Mouse (Mus musculus): Measurements from ENCODE around the gene Slx1b. TPM values are rescaled to one million over a fixed set of nuclear protein-coding genes. Genes with fewer than 3 reads are reported as not detected.
"Not testable (repeated sequence)": the region's sequence is repeated elsewhere in the genome, so short reads cannot be mapped to it uniquely, and the experiment has no call there.

The Slx1b gene
- polyA plus RNA-seq (2012; rRNA removed), result 34.3 and 34.5 TPM in 2 replicates

DNA sequence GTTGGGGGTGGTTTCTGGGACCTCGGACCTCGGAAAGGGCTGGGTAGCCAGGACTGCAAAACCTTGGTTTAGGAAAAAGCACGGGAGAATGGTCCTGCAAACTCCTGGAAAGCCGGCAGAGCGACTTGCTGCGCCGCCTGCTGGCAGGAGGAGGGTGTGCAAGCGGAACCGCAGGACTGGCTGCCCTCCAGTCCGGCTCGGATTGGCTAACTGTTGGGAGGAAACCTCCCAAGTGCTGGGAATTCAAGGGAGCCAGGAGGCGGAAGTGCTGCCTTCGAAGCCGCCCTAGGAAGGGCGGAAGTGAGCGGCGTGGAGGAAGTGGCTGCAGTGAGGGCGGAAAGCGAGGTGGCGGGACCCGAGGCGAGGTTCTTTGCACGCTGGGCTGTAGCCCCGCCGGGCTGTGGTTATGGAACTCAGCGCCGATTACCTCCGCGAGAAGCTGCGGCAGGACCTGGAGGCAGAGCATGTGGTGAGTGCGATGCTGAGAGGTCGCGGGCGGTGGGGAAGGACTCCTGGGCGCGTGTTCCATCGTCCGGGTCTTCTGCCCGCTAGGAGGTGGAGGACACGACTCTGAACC is at the start of gene Slx1b:
Gene Slx1b (minus strand): TSS at position 154 of the 577 bp plus-strand sequence.
- peak; percentile 91 to 97 for DNase-seq (ENCODE audit: extremely low spot score in 1 of 2, low spot score in 1 of 2)

DNA sequence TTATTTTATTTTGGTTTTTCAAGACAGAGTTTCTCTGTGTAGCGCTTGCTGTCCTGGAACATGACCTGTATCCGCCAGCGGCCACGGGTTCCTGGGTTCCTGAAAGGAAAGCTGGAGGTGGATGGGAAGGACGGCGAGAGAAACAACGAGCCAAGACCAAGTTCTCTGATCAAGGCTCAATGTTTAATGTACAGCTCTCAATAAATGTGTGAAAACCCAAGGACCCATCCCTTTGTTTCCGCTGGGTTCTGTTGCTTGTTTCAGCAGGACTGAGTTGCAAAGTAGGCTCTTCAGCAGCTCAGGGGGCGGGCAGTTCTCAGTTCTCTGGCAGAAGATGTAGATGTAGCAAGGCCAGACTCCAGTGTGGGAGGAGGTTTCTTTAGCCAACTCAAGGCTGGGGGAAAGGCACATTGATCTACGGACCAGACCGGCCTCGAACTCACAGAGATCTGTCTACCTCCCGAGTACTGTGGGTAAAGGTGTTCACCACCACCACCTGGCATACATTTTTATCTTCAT is 46.4 kb upstream of the Slx1b start:
- no peak for DNase-seq (ENCODE audit: extremely low spot score in 1 of 2, low spot score in 1 of 2)

DNA sequence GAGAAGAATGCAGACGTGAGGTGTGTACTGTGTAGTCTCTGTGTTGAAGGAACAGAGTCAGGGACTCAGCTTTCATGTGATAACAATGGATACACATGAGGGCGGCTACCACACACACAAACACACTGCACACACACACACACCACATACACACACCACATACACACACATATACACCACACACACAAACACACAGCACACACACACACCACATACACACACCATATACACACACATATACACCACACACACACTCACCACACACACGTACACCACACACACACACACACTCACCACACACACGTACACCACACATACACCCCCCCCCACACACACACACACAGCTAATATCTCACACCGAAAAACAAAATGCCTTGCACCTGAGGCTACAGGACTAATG is 45.9 kb upstream of the Slx1b start:
- DNase-seq (ENCODE audit: extremely low spot score in 1 of 2, low spot score in 1 of 2), result no peak

DNA sequence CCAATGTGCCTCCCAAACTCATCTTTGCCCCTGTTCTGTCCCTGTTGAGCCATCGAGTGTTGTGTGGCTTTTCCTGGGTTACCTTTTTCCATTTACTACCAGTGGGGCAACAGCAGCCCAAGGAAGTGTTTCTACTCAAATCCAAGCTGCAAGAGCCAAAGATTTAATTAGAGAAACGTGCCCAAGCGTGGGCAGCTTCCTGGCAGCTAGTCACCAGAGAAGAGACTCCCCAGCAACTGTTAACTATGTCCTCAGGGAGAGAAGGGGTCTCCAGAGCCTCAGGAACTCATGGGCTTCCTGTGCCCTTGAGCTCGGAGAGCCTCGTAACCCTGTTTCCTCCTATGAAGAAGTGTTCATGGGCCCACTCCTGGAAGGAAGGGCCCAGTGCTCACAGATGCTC is 45.4 kb upstream of the Slx1b start:
- no peak for DNase-seq (ENCODE audit: extremely low spot score in 1 of 2, low spot score in 1 of 2)

DNA sequence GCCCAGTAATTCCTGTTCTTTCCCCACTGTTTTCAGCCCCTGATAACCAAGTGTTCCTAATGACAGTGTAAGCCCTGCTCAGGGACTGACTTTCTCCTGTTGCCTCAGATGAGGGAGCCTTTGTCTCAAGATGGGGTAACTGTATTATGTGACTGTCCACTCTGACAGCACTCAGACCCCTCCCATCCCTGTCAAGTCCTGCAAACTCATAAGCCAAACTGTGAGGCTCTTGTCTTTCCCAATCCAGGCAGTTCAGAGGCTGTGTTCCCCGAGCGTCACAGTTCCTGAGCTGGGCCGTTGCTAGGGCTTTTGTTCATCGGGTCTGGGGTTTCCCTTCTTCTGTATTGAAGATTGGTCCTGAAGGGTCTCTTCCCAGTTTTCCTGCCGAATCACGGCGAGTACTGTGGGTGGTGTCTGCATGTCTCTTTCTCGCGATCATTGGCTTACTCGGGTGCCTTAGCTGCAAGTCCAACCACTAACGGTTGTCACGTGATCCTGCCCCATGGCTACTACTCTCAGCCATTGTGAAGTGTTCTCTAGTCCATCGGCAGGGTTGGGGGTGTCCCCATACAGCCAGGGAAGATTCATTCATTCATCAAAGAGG is 44.6 kb upstream of the Slx1b start:
- DNase-seq (ENCODE audit: extremely low spot score in 1 of 2, low spot score in 1 of 2), result no peak

DNA sequence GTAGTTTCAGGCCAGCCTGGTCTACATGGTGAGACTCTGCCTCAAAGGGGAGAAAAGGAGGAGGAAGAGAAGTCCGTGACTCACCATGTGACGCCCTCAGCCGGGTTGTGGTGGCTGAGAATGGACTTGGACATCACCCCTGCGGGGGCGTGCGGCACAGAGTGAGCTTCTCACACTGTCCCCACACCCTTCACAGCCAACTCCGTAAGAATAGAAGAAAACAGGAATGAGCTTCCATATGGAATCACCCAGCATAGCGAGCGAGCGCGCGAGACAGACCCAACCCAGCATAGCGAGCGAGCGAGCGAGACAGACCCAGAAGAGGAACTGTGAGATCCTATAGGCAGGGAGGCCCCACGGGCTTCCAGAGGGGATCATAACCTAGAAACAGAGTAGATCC is 44.0 kb upstream of the Slx1b start:
- DNase-seq (ENCODE audit: extremely low spot score in 1 of 2, low spot score in 1 of 2), result peak; percentile 72 to 81

DNA sequence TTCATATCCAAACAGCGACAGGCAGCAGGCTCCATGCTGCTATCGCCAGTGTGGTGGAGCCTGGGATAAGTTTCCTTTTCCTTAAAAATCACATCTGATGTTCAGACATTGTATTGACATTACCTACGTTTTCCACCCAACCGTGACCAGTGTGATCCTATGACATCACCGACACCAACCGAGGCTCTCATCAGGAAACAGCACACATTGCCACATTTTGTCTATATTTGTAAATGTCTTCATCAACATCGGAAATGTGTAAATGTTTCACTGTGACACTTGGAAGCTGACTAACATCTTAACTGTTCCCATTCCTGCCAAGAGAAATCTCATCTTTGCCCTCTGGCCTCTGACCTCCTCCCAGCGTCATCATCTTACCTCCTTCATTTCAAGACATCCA is 40.5 kb upstream of the Slx1b start:
- no peak for DNase-seq (ENCODE audit: extremely low spot score in 1 of 2, low spot score in 1 of 2)

DNA sequence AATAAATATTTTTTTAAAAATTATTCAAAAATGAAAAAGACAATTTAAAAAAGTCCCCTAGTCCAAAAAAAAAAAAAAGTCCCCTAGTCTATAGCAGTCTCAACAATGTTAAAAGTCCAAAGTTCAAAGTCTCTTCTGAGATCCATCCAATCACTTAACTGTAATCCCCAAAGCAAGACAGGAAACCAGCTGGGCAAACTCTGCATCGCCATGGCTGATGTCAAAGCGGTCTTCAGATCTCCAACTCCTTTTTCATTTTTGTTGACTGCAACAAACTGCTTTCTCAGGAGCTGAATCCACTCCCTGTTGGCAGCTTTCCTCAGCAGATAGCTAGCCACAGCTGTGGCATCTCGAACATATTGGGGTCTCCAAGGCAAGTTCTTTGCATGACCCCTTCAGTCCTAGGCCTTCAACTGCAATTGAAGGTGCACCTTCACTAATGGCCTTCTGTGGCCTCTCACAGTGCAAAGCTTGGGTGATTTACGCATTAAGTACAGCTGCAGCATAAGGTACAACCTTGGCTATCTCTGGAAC is 34.7 kb upstream of the Slx1b start:
- DNase-seq (ENCODE audit: extremely low spot score in 1 of 2, low spot score in 1 of 2), result not testable (repeated sequence)

DNA sequence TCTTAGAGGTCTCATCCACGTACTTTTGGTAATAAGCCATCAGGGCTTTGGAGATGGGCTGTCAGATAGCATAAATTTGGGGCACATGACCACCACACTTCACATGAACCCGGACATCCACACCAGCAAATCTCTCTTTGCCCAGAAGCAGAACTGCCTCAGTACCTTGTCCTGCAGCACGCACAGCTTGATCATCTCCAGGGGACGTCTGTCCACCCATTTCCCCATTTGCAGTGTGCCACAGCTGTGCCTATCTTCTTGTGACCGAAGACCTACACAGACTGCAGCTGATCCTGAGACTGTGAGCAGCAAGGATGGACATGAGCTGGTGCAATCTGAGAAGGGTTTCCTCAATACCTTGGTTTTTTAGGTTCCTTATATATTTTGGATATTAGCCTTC is 30.1 kb upstream of the Slx1b start:
- DNase-seq (ENCODE audit: extremely low spot score in 1 of 2, low spot score in 1 of 2), result no peak

DNA sequence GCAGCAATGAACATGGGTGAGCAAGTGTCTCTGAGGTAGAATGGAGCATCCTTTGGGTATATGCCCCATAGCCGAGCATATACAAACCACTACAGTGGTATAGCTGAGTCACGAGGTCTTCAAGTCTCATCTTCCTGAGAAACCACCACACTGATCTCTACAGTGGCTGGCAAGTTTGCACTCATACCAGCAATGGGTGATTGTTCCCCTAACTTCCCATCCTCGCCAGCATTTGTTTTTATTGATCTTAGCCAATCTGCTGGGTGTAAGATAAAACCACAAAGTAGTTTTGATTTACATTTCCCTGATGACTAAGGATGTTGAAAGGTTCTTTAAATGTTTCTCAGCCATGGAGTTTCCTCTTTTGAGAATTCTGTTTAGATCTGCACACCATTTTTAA is 29.5 kb upstream of the Slx1b start:
- DNase-seq (ENCODE audit: extremely low spot score in 1 of 2, low spot score in 1 of 2), result no peak

DNA sequence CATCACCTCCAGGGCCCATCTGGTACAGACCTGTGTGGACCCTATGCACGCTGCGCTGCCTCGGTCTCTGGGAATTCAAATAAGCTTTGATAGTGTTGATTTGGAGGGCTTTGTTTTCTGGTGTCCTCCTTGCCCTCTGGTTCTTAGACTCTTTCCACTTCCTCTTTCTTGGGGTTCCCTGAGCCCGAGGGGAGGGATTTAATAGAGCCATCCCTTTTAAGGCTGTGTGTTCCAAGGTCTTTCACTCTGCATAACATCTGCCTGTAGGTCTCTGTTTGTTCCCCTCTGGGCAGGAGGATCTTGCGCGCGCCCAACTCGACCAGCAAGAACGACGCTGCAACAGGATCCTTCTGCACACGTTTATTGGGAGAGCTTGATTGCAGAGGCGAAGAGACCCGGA is 26.1 kb upstream of the Slx1b start:
- DNase-seq (ENCODE audit: extremely low spot score in 1 of 2, low spot score in 1 of 2), result no peak

DNA sequence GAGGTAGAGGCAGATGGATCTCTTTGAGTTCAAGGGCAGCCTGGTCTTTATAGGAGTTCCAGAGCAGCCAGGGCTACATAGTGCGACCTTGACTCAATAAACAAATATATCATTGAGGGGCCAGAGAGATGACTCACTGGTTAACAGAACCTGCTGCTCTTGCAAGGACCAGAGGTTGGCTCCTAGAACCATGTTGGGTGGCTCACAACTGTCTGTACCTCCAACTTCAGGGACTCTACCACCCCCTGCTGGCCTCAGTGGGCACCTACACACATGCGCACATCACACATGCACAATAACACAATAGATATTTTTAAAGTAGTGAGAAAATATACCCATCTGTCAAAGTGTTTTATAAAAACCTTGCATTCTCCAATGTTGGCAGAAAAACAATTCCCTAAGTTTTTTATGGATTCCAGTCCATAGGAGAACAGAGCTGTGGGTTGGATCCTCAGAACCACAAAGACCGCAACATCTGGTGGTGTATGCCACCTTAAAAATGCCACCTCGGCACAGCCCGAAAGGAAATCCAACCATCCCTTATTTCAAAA is 23.3 kb upstream of the Slx1b start:
- no peak for DNase-seq (ENCODE audit: extremely low spot score in 1 of 2, low spot score in 1 of 2)

DNA sequence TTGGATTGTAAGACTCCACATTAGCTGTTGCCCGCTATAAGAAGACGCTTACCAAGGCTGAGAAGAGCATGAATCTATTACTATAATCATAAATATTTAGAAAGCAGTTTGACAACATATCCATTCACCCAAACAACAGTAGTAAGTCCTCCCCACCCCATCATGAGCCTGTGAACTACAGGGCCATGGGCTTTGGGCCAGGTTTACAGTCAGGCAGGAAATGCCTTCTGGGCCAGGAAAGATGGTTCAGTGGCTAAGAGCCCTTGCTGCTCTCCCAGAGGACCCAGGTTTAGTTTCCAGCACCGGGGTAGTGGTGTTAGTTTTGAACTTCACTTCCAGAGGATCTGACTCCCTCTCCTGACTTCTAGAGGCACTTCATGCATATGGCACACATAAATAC is 22.0 kb upstream of the Slx1b start:
- DNase-seq (ENCODE audit: extremely low spot score in 1 of 2, low spot score in 1 of 2), result no peak

DNA sequence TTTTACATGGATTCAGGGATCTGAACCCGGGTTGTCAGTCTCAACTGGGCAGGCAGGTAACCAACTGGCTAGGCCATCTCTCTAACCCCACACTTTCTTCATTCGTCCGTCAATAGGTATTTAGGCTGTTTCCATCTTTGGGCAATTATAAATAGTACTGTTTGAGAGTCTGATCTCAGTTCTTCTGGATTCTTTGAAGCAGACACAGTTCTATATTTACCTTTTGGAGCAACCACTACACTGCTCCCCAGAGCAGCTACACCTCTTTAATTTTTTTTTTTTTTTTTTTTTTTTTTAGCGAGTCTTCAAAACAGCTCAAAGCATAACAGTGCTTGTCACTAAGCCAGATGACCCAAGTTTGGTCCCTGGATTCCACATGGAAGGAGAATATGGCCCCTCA is 20.1 kb upstream of the Slx1b start:
- DNase-seq (ENCODE audit: extremely low spot score in 1 of 2, low spot score in 1 of 2), result no peak

DNA sequence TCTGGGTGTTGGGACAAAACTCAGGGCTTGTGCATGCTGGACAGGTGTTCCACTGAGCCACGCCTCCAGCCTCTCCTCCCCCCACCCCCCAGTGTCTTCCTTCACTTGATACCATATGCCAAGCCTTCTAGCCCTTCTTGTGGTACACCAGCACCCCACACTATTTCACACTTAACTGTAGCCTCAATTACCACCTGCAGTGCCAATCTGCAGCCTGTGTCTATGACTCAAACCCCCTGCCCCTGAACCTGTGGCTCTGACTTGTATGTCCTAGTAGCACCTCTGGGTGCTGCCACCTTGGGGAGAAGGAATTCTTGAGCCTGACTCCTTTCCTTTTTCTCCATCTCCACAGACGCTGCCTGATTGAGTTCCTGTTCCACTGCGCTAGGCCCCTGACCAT is 16.3 kb upstream of the Slx1b start:
- no peak for DNase-seq (ENCODE audit: extremely low spot score in 1 of 2, low spot score in 1 of 2)

DNA sequence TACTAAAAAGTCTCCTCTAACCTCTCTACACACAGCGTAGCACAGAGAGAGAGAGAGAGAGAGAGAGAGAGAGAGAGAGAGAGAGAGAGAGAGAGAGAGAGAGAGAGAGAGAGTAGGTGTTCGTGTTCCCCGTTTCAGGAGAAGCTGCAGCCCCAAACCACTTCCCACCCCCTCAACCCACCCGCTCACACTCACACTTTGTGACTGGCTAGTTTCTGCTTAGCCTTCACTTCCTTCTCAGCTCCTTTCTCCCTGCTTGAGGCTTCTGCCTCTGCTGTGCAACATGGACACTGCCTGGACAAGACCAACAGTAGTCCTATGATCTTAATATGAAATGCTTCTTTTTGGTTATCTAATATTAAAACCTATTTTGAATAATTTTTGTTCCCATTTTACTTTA is 14.7 kb upstream of the Slx1b start:
- no peak for DNase-seq (ENCODE audit: extremely low spot score in 1 of 2, low spot score in 1 of 2)

DNA sequence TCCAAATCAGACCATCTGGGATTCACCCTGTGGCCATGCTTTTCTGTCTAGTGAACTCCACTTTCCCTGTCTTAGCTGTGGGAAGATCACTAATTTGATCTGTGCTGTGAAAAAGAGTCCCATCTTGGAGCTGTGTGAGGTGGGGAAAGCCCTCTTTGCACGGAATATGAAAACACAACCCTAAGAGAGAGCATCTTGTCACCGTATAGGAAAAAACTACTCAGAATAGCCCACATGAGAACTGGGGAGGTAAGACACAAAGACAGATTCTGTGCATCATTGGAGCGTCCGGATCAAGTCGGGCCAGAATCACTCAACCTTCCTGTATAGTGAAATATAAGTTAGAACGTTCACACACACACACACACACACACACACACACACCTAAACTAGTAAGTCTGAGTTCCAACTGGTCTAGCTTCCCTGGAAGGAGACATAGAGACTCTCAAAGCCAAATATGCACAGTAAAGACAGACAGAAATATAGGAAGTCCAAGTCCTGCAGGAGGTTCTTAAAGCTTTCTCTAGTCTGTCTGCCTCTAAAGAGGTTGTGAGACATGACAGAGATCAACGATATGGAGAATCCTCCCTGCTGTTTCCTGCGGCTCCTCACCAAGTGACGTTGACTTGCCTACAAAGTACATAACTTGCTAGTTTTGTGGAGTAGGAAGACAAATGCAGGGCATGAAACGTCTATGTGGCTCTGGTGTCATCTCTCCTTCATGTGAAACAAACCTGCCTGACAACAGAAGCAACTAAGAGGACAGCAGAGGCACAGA is 12.8 kb upstream of the Slx1b start:
- no peak for DNase-seq (ENCODE audit: extremely low spot score in 1 of 2, low spot score in 1 of 2)

DNA sequence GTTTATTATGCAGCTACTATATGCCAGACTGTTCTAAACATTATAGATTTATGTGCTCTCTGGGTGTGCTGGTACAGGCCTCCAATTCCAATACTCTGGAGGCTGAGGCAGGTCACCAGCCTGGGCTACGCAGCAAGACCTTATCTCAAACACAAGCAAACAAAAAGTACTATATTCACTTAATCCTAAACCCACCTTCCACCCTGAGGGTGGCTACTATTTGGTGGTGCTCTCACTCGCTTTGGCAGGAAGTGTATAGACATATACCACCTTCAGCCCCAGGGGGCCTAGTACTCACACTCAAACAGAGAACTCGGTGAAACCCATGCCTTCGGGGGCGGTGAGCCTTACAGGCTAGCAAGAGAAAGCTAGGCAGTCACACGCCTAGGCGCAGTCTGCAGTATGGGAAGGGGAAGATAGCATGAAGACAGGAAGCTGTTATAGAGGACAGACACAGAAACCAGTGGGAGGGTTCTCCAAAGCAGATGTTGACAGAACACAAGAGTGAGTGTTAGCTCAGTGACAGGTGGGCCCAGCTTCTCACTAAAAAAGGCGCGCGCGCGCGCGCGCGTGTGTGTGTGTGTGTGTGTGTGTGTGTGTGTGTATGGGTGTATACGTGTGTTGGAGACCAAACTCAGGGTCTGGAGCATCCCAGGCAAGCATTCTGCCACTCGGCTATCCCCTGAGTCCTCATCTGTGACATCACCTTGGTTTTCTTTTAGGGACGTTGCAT is 12.0 kb upstream of the Slx1b start, which contains the start of gene Coro1a:
Gene Coro1a (minus strand): TSS at position 346 of the 733 bp plus-strand sequence.
- no peak for DNase-seq (ENCODE audit: extremely low spot score in 1 of 2, low spot score in 1 of 2)

DNA sequence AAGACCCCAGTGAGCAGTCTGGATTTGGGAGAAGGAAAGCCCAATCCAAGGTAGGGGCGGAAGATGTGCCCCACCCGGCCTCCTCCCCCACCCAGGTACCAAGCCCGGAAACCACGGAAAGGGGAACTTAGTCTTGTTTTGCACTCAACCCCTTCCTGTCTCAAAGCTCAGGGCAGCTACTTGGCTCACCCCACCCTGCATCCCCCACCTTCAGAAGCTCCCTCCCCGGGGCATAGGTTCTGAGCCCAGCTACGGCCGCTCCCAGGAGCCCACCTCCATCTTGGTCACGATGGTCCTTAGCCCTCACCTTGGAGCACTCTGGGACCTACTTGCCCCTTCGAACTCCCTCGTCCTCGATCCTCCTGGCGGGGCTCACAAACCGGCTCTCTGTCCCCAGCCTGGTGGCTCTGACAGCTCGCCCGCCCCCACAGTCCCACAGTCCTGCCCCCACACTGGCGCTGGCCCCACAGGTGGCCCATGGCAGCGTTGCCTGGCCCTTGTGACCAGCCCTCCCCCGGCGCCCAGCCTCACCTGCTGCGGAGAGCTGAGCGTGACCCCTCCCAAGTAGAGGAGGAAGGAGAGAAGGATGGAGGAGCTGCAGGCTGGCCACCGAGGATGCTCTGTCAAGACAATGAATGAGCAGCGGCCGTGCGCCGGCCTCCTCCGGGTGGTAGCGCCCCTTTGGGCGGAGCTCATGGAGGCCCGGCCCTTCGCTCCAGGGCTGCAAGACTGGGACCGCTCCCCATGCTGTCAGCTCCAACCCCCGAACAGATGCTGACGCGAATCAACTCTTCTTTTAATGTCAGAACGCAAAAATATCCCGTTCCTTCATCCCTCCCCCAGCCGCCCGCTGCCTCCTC is 8.8 kb upstream of the Slx1b start:
- DNase-seq (ENCODE audit: extremely low spot score in 1 of 2, low spot score in 1 of 2), result peak; percentile 88 to 94

DNA sequence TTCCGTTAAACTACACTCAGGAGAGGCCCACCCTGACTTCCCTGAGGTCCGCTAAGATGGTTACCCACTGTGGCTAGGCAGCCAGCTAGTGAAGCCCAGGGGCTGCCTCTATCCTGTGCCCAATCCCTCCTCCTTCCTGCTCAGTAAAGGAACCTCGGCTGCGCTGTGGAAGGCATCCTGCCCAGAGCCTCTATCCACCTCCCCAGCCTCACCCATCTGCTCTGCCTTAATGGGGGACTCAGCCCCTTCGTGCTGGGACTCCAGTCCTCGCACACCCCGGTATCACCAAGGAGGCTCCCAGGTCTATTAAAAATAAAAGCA is 8.1 kb upstream of the Slx1b start:
- no peak for DNase-seq (ENCODE audit: extremely low spot score in 1 of 2, low spot score in 1 of 2)

Measured in frontal cortex, adult 2 months (tissue).